Mouse (Mus musculus) lung, postnatal 0 days (tissue): ENCODE measurements at regions not wholly inside any gene's neighbourhood (a gene's known extent, or its start where the extent isn't known, plus 50 kb on each side); places are given as distances from the start of the nearest gene placed in this dataset.

Experiments used
- ATAC-seq: fragments of 200-750 bp; cut with Nextera tagmentation; 2 replicates; pipeline ENCODE4 v1.8.0; 2017; ENCODE audit warnings: moderate library complexity
- DNase-seq: peaks from one replicate; pipeline ENCODE4 v3.0.0-alpha.2; 2016; ENCODE audit warnings: low spot score
- H3K27ac ChIP-seq: fragments of 300-500 bp; sonication (generic); 2 replicates; pipeline ENCODE4 v1.5.1; 2014; ENCODE audit warnings: antibody characterized with exemption, mild to moderate bottlenecking, low read length, mixed read lengths
- H3K27me3 ChIP-seq: fragments of 300-500 bp; sonication (generic); replicated peaks from 2 replicates; pipeline ENCODE4 v1.6.1; 2014; ENCODE audit warnings: low read length, mixed read lengths; ENCODE audit not compliant: insufficient read depth
- H3K36me3 ChIP-seq: fragments of 300-500 bp; sonication (generic); 2 replicates; pipeline ENCODE4 v1.6.1; 2014; ENCODE audit warnings: low read length, mixed read lengths; ENCODE audit not compliant: insufficient read depth
- H3K4me1 ChIP-seq: fragments of 300-500 bp; sonication (generic); 2 replicates; pipeline ENCODE4 v1.6.1; 2014; ENCODE audit warnings: antibody characterized with exemption, low read depth, low read length, mixed read lengths; ENCODE audit not compliant: insufficient read depth
- H3K4me2 ChIP-seq: fragments of 300-500 bp; sonication (generic); replicated peaks from 2 replicates; pipeline ENCODE4 v1.6.1; 2014; ENCODE audit warnings: low read depth, mild to moderate bottlenecking, low read length, moderate library complexity, mixed read lengths
- H3K4me3 ChIP-seq: fragments of 300-500 bp; sonication (generic); 2 replicates; pipeline ENCODE4 v1.5.1; 2014; ENCODE audit warnings: low read depth, low read length
- H3K9ac ChIP-seq: fragments of 300-500 bp; sonication (generic); replicated peaks from 2 replicates; pipeline ENCODE4 v1.6.1; 2014; ENCODE audit warnings: low read depth, mild to moderate bottlenecking
- H3K9me3 ChIP-seq: fragments of 300-500 bp; sonication (generic); 2 replicates; pipeline ENCODE4 v1.6.1; 2016; ENCODE audit warnings: low read length, mixed read lengths
- CTCF ChIP-seq: IDR thresholded peaks from 2 replicates; pipeline ENCODE4 v1.5.1; 2016; ENCODE audit warnings: antibody characterized with exemption, mild to moderate bottlenecking
- EP300 ChIP-seq: IDR thresholded peaks from 2 replicates; pipeline ENCODE4 v1.6.1; 2016; ENCODE audit warnings: antibody characterized with exemption, mild to moderate bottlenecking, control low read depth
- WGBS: fragments of 180-500 bp; shearing (Covaris S2); extraction: QIAGEN DNeasy Blood & Tissue Kit; methylation state at CpG from one replicate; pipeline ENCODE4 v1.1.7; 2014; 5-methylcytosine and 5-hydroxymethylcytosine counted together

DNA sequence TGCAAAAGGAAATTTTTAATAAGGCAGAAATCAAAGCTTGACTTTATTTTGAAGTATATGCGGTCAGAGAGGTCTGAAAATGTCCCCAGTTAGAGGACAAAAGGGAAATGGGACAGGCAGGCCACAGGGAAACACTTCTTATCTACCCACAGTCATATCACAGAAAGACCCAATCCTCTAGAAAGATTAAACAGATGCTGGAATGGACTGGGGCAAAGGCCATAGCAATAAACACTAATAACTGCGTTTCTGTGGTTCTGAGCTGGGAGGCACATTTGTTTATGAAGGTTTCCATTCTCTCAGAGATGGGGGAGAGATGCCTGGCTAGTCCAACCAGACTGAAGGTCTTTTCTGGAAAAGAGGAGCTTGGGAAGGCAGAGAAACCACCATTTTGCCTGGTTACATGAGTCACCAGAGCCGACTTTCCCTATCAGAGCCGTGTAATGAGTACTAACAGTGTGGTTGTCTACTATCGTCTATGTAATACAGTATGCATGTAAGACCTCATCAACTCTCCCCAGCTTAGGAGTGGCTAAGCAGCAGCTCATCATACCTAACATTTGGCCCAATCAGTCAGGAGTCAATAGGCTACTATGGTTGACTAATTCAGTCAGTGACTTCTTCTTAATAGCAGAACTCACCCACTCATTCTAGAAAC is 130.2 kb downstream of the Gm9817 start:
- TF ChIP-seq EP300 (no peak), CTCF (no peak)
- Histone ChIP-seq H3K4me2 (no peak overlapping the region), H3K4me3 (no peak overlapping the region), H3K9ac (no peak overlapping the region), H3K9me3 (no peaks in the 10 kb centered on the region), H3K36me3 (no peaks in the 10 kb centered on the region), H3K27ac (no peak overlapping the region), H3K27me3 (no peaks in the 10 kb centered on the region), H3K4me1 (no peaks in the 10 kb centered on the region)
- ATAC-seq: no peak
- 75% methylated on average over 5 of the region's 5 CpGs for WGBS
- DNase-seq: no peak

DNA sequence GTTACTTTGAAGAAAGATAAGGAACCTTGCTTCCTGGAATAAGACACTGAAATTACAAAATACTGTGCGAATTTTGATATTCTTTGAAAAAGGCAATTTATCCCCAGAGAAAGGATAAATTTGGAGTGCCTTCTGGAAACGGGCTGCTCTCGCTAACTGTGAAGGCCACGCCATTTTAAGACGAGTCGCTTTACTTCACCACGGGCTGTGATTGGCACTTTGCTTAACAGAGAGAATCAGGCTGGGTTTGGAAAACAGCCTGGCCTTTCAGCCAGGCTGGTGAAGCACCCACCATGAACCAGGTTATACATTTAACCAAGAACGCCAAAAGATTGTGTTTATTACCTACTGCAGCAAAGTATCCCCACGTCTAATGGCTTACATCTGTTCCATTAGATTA is 132.7 kb downstream of the Gm9817 start:
- no peak overlapping the region for H3K4me2 ChIP-seq
- no peaks in the 10 kb centered on the region for H3K9me3 ChIP-seq
- H3K9ac ChIP-seq: no peak overlapping the region
- TF ChIP-seq CTCF (no peak), EP300 (no peak)
- ATAC-seq: no peak
- H3K27ac ChIP-seq: no peak overlapping the region
- no peak overlapping the region for H3K4me3 ChIP-seq
- WGBS: 83% methylated on average over 9 of the region's 9 CpGs
- H3K4me1 ChIP-seq: no peaks in the 10 kb centered on the region
- no peaks in the 10 kb centered on the region for H3K36me3 ChIP-seq
- no peak for DNase-seq
- no peaks in the 10 kb centered on the region for H3K27me3 ChIP-seq

DNA sequence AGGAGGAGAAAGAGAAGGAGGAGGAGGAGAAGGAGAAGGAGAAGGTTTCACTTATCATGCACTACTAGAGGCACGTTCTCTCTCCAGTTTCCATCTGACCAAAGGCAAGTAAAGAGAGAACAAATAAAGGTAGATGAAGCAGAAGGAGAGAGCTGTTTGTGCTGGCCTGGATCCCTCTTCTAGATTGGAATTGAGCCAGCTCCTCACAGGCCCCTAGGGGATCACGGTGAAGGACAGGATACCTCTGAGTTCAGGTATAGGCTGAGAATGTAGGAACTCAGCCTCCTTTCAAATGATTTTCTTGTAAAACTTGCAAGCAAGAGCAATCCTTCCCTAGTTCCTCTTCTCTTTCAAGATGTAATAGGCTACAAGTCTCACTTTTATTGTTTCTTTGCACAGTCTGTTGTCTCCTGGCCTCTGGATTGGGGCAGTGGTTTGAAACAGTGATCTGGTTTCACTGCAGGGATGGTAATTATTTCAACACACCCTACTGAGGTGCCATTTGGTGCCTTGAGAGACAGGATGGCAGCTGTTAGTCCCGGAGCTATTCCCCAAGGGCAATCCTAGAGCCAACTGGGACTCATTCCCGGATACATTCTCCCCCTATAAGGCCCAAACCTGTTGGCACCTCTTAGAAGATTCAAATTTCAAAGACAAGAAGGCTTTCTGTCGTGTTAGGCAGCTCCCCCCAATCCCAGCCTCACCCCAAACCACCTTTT is 134.8 kb downstream of the Gm9817 start:
- ATAC-seq (no peak), DNase-seq (no peak)
- no peak overlapping the region for H3K27ac ChIP-seq
- H3K36me3 ChIP-seq: no peaks in the 10 kb centered on the region
- TF ChIP-seq EP300 (no peak), CTCF (no peak)
- no peak overlapping the region for H3K4me3 ChIP-seq
- no peaks in the 10 kb centered on the region for H3K4me1 ChIP-seq
- no peaks in the 10 kb centered on the region for H3K9me3 ChIP-seq
- H3K27me3 ChIP-seq: no peaks in the 10 kb centered on the region
- 39% methylated on average over 5 of the region's 5 CpGs for WGBS
- H3K9ac ChIP-seq: no peak overlapping the region
- no peak overlapping the region for H3K4me2 ChIP-seq

DNA sequence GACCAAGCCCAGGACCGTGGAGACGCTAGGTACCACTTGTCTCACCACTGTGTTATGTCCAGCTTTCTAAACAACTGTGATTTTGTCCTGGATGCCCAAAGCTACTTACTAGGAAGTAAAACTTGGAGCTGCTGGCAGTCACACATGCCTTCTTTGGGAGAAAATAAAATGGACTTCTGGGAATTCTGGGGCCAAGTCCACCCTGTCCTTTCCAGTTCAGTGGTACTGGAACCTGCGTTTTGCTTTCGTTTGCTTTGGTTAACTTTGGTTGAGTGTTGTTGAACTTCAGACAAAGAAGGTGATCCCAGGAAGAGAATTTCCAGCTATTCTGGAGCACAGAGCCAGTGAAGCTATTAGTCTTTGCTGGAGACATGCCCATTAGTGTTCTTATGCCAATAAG is 139.8 kb downstream of the Gm9817 start:
- no peak for TF ChIP-seq EP300
- no peak for TF ChIP-seq CTCF
- H3K4me2 ChIP-seq: no peak overlapping the region
- no peaks in the 10 kb centered on the region for H3K27me3 ChIP-seq
- no peaks in the 10 kb centered on the region for H3K9me3 ChIP-seq
- no peaks in the 10 kb centered on the region for H3K36me3 ChIP-seq
- DNase-seq (no peak), ATAC-seq (no peak)
- no peaks in the 10 kb centered on the region for H3K4me1 ChIP-seq
- no peak overlapping the region for H3K4me3 ChIP-seq
- H3K27ac ChIP-seq: no peak overlapping the region
- H3K9ac ChIP-seq: no peak overlapping the region
- 84% methylated on average over 4 of the region's 4 CpGs for WGBS

DNA sequence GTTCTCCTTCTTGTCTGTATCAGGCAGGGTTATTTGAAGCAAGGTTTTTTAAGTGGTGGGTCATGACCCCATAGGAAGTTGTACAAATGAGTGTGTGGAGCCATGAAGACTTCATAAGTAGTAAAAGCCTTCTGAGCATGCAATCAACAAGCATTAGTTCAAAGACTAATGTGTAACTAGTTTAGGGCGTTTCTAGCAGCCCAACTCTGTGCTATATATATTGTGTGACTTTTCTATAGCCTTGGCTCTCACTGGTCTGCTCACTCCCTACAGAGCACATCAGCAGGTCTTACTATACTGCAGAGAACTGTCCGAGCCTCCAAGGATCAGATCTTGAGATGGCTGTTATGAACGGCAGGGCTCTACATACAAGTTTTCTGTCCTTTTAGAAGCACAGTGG is 141.2 kb downstream of the Gm9817 start:
- TF ChIP-seq CTCF (no peak), EP300 (no peak)
- H3K4me3 ChIP-seq: no peak overlapping the region
- no peak overlapping the region for H3K27ac ChIP-seq
- no peaks in the 10 kb centered on the region for H3K9me3 ChIP-seq
- no peak for ATAC-seq
- DNase-seq: no peak
- H3K4me2 ChIP-seq: no peak overlapping the region
- no peaks in the 10 kb centered on the region for H3K4me1 ChIP-seq
- H3K36me3 ChIP-seq: no peaks in the 10 kb centered on the region
- H3K27me3 ChIP-seq: no peaks in the 10 kb centered on the region
- WGBS: 72% methylated on average over 3 of the region's 3 CpGs
- H3K9ac ChIP-seq: no peak overlapping the region

DNA sequence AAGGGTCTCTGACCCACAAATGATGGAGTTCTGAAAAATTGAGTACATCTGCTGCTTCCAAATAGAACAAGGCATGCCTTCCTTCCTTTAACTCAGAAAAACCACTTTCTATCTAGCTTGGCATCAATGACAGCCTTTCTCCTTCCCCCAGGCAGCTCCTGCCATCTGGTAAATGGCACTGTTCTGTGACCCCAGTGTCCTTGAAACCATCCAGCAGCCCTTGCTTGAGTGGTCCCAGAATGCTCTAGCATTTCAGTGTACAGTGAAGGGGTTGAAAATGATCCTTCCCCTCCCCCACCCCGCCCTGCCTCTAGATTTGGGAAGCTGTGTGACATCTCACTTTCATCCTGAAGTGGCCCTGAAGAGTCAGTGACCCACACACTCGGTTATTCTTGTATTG is 152.3 kb downstream of the Gm9817 start:
- no peak for ATAC-seq
- no peak overlapping the region for H3K27ac ChIP-seq
- 65% methylated on average over 2 of the region's 2 CpGs for WGBS
- H3K9ac ChIP-seq: no peak overlapping the region
- H3K4me1 ChIP-seq: no peaks in the 10 kb centered on the region
- H3K4me2 ChIP-seq: no peak overlapping the region
- no peaks in the 10 kb centered on the region for H3K27me3 ChIP-seq
- no peaks in the 10 kb centered on the region for H3K36me3 ChIP-seq
- H3K4me3 ChIP-seq: no peak overlapping the region
- no peaks in the 10 kb centered on the region for H3K9me3 ChIP-seq
- no peak for DNase-seq
- TF ChIP-seq CTCF (no peak), EP300 (no peak)
